Mouse (Mus musculus): ENCODE measurements at regions not wholly inside any gene's neighbourhood (a gene's known extent, or its start where the extent isn't known, plus 50 kb on each side); places are given as distances from the start of the nearest gene placed in this dataset.
A peak's percentile ranks its signal among the peaks of the same experiment; 100 is the strongest.

DNA sequence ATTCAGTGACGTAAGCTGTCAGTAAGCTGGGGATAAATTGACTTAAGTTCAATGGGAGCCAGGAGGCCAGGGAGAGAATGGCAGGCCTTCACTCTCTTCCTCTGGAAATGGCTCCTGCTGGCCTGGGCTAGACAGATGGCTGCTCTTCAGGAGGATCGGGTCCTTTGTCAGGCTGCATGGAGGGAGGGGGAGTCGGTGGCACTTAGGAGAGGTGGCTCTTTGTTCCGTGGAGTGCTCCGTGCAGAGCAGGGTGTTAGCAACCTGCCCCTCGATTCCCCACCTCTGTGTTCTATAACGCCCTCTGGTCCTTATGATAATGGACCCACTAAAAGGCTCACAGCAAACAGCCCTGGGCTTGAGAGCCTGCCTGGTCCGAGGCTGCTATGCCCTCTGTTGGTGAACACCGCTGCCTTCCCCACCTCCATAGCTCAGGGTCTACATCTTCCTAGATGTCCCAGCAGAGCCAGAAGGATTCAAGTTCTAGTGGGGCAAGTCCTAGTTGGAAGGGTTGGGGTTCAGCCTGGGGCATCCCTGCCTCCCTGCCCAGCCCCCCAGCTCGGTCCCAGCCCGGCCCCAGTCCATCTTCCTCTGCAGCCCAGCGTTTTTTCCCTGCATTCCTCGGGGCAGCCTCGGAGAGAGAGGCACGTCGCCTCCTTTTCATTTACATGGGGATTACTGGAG, 232.1 kb upstream of the 4930535I16Rik start:
- no peak for DNase-seq

DNA sequence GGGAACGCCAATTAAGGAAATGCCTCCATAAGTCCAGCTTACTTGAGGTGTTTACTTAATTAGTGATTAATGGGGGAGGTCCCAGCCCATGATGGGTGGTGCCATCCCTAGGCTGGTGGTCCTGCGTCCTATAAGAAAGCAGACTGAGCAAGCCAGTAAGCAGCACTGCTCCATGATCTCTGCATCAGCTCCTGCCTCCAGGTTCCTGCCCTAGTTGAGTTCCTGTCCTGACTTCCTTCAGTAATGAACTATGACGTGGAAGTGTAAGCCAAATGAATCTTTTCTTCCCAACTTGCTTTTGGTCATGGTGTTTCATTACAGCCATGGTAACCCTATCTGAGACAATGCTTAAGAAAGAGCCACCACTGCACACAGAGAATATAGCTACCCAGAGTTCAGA, 231.2 kb upstream of the 4930535I16Rik start:
- no peak for DNase-seq

- no peak for DNase-seq
Observed at GRCm38 (mm10) chr4:124147276-124147675, 229.5 kb upstream of the 4930535I16Rik start.

- no peak for DNase-seq
Observed at GRCm38 (mm10) chr4:124146135-124146534, 228.3 kb upstream of the 4930535I16Rik start.

DNA sequence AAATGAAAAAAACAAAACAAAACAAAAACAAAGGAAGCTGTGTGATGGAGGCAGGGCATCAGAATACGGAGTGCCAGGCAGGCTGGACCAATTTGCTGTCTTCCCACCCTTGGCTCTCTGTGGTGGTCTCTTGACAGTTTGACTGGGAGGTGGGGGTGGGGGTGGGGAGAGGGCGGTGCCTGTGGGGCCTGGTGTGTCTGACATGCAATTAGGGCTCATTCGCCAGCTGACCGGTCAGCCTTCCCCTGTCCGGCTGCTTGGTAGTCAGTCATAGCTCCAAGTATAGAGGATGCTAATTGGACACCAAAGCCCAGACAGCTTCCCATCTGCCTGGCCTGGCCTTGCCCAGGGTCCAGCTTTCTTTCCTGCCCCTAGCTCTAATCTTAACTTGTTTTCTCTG, 225.8 kb upstream of the 4930535I16Rik start:
- no peak for DNase-seq

- no peak for DNase-seq
Observed at GRCm38 (mm10) chr4:124143226-124143625, 225.4 kb upstream of the 4930535I16Rik start.

DNA sequence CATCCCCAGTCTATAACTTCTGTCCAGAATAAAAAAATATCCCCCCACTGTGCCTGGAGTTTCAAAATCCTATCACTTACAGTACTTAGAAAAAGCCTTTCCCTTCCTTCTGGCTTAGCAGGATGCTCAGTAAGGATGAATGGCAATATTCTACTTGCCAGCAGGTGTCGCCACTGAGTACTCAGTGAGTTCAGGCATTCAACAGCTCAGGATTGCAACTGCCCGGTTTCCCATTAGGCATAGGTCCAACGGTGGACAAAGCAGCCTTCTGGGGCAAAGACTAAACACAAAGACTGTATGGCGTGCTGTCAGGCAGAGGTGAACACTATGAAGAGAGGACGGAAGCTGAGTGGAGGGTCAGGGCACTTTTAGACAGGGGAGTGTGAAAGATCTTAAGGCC, 224.3 kb upstream of the 4930535I16Rik start:
- DNase-seq = peak; percentile 88

DNA sequence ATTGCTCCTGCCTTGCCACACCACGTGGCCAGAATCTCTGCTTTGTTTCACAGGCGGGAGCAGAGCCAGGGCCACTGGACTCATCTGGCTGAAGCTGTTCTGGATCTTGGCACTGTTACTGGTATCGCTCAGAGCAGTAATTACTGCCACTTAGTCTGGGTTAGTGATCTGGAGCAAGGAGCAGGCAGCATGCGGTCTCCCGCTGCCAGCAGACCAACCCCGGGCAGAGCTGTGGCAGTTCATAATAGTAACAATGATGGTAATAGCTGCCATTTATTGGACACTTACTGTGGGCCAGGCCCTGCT, 217.3 kb upstream of the 4930535I16Rik start:
- DNase-seq = peak; percentile 55

- DNase-seq = no peak
Observed at GRCm38 (mm10) chr4:124134341-124135164, 216.7 kb upstream of the 4930535I16Rik start.

GRCm38 (mm10) chr4:124130946-124131345, 213.1 kb upstream of the 4930535I16Rik start:
- DNase-seq = no peak

- DNase-seq = no peak
Observed at GRCm38 (mm10) chr4:124126258-124126657, 208.4 kb upstream of the 4930535I16Rik start.

- DNase-seq = no peak
Observed at GRCm38 (mm10) chr4:124120334-124120733, 202.5 kb upstream of the 4930535I16Rik start.

DNA sequence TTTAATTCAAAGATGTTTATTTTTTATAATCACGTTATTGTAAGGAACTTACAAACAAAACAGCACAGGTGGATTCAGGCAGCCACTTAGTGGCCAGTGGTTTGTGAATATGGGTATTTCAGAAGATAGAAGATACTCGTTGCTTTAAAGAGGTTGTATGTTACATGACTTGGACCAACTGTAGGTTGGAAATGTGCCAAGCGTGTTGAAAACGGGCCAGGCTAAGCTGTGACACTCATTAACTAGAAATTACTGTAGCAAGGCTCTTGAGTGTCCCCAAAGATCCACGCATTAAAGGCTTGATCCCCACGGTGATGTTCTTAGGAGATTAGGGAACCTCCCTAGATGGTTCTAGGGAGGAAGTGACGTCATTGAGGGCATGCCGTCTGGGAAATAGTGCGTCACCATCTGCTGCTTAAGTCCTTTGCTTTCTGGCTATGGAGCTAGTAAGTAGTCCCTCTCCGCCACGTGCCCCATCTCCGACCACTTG, 196.1 kb upstream of the 4930535I16Rik start:
- DNase-seq = peak; percentile 18

DNA sequence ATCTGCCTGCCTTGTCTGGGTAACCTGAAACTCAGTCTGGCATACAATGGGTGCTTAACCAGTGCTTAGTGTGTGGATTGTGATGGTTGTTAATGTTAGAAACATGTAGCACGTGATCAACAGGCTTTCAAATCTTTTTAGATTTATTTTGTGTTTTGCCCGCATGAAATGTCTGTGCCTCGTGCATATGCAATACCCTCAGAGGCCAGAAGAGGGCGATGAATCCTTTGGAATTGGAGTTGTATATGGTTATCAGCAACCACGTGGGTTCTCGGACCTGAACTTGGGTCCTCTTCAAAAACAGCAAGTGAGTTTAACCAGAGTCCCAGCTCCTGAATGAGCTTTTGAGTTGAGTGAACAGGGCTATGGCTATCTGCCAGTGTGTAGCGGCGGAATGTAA, 192.9 kb upstream of the 4930535I16Rik start:
- DNase-seq = no peak

DNA sequence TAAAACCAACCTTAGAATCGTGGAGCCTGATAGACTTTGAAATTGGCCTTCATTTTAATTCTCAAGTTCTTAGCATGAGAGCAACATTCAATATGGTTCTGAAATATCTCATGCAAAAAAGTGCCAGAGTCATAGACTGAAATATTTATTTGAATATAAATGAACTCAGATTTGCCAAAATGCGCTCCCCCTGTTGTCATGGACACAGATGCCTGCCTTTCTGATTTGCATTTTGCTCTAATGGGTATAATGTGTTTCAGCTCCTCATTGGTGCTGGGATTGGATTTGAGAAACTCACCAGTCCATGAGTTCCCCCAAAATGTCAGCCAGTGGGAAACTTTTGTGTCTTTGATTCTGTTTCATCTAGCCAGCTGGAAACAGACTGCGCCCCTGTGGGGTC, 191.5 kb upstream of the 4930535I16Rik start:
- DNase-seq = no peak

DNA sequence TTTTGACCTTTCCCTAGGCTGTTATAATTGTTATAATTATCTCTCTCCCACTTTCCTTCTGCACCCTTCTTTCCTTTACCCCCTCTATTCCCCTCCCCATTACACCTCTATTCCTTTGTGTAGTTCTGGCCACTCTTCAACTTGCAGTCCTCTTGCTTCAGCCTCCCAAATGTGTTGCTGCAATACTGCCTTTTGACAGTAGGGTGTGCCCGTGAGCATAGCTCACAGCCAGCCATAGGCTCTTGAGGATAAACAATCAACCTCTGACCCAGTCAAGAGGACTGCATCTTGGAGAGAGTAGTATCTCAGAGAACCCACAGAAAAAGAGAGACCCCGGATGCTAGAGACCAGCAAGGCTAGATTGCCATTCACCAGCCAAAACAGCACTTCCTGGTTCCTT, 184.9 kb upstream of the 4930535I16Rik start:
- DNase-seq = peak; percentile 11

- DNase-seq = no peak
Observed at GRCm38 (mm10) chr4:124086801-124087200, 169.0 kb upstream of the 4930535I16Rik start.

DNA sequence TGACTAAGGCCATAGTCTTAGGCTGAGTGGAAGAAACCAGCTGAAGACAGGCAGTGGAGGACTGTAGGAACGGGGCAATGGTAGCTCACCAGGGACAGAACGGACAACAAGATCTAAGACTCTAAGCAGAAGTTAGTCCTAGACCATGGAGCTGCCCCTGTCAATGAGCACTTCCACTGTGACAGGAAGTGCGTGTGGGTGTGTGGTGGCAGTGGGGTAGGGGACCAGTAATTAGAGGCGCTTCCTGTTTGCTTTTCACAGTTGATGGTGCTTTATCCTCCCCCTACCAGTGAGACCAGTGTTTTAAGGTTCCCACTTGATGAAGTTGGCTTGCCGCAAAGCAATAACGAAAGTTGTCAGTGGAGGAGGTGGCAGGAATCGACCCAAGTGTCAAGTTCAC, 168.4 kb upstream of the 4930535I16Rik start:
- no peak for DNase-seq

- DNase-seq = no peak
Observed at GRCm38 (mm10) chr4:124079603-124080002, 161.8 kb upstream of the 4930535I16Rik start.

DNA sequence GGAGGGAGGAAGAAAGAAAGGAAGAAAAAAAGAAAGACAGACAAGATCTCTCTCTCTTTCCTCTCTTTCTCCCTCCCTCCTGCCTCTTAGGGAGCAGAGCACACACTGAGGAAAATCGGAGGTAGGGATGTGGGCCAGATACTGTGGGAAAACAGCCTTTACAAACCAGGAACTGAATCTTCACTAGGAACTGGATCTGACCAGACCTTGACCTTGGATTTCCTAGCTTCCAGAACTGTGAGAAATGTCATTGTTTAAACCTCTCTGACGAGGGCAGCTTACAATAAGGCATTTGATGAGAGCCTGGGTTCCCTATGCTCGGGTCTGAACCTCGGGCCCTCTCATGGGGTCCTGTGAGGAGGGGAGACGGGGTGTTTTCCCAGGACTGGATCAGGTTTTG, 157.7 kb upstream of the 4930535I16Rik start:
- DNase-seq = no peak

GRCm38 (mm10) chr4:124073646-124074045, 155.8 kb upstream of the 4930535I16Rik start:
- DNase-seq = no peak

- no peak for DNase-seq
Observed at GRCm38 (mm10) chr4:124064601-124065000, 146.8 kb upstream of the 4930535I16Rik start.

GRCm38 (mm10) chr4:124063269-124064100, 145.7 kb upstream of the 4930535I16Rik start:
- DNase-seq = no peak

Data from kidney, postnatal 14 days (tissue).